Mouse (Mus musculus): ENCODE data around the gene Gtpbp2.

DNA sequence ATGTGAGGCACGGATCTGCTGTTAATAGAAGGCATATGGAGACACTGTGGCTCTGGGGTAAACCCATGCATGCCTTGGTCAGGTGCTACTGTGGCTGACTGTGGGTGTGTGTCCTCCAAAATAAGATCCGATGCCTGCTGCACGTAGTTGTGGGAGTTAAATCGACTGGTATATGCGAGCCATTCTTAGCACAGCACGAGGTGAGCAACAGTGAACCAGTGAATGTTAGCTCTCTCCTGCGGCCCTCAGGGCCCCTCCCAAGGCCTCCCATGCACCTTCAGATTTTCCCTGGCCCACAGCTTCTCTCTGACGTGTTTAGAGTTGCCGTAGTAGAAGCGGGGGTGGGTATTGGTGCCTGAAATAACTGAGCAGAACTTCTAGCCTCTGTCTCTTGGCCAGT, 41.2 kb upstream of the Gtpbp2 start:
- no peak for TF ChIP-seq CTCF (IDR thresholded peaks at IDR 0.05; ENCODE audit: extremely low read depth, insufficient read depth, low read length)
- no peak for TF ChIP-seq POLR2A (IDR thresholded peaks at IDR 0.05; ENCODE audit: extremely low read depth, insufficient read depth, low read length)
